Mouse (Mus musculus) myocyte (in vitro differentiated cells): ENCODE results near the gene 1110065P20Rik. TPM values are rescaled to one million over a fixed set of nuclear protein-coding genes. Genes with fewer than 3 reads are reported as not detected.
A peak's percentile ranks its signal among the peaks of the same experiment; 100 is the strongest.

ENCODE experiments used
- H3K27me3 ChIP-seq: one replicate; pipeline ENCODE4 v1.6.1; 2011; ENCODE audit not compliant: control insufficient read depth, insufficient read depth, insufficient read length
- H3K36me3 ChIP-seq: one replicate; pipeline ENCODE4 v1.6.1; 2011; ENCODE audit not compliant: control insufficient read depth, insufficient read depth
- H3K4me2 ChIP-seq: one replicate; pipeline ENCODE4 v1.6.1; 2011; ENCODE audit warnings: low read depth, control low read depth
- H3K4me3 ChIP-seq: one replicate; pipeline ENCODE4 v1.5.1; 2011; ENCODE audit warnings: mild to moderate bottlenecking, control low read depth, moderate library complexity
- H3K79me2 ChIP-seq: one replicate; pipeline ENCODE4 v1.6.1; 2011; ENCODE audit not compliant: control insufficient read depth, insufficient read depth
- H3ac ChIP-seq: one replicate; pipeline ENCODE4 v1.6.1; 2011; ENCODE audit not compliant: control insufficient read depth, insufficient read length
- CEBPB ChIP-seq: IDR thresholded peaks from 2 replicates; pipeline ENCODE4 v1.6.1; 2011; ENCODE audit warnings: mild to moderate bottlenecking, moderate library complexity; ENCODE audit not compliant: poor library complexity, insufficient read depth, severe bottlenecking
- E2F4 ChIP-seq: IDR thresholded peaks from one replicate; pipeline ENCODE4 v1.6.1; 2011; ENCODE audit warnings: mild to moderate bottlenecking, control low read depth, moderate library complexity; ENCODE audit not compliant: insufficient read depth
- MAX ChIP-seq: IDR thresholded peaks from one replicate; pipeline ENCODE4 v1.6.1; 2011; ENCODE audit warnings: low read depth, mild to moderate bottlenecking, control low read depth
- MYOD1 ChIP-seq, 3 experiments: IDR thresholded peaks; one replicate each; pipeline ENCODE4 v1.6.1; 2011; ENCODE audit warnings: control low read depth in 2 of 3, low read depth in 2 of 3, mild to moderate bottlenecking in 2 of 3, moderate library complexity in 1 of 3; ENCODE audit not compliant: insufficient read length in 2 of 3, control insufficient read depth in 1 of 3
- MYOG ChIP-seq, 3 experiments: IDR thresholded peaks; one replicate each; pipeline ENCODE4 v1.6.1; 2011; ENCODE audit warnings: control low read depth in 2 of 3, low read depth in 2 of 3, mild to moderate bottlenecking in 2 of 3; ENCODE audit not compliant: insufficient read length in 2 of 3, control insufficient read depth in 1 of 3, insufficient read depth in 1 of 3
- POLR2A ChIP-seq: IDR thresholded peaks from one replicate; pipeline ENCODE4 v1.6.1; 2011; ENCODE audit warnings: low read depth, mild to moderate bottlenecking, control low read depth, moderate library complexity; ENCODE audit not compliant: insufficient read length
- POLR2AphosphoS2 ChIP-seq: IDR thresholded peaks from one replicate; pipeline ENCODE4 v1.6.1; 2011; ENCODE audit warnings: low read depth, control low read depth; ENCODE audit not compliant: insufficient read length
- REST ChIP-seq: IDR thresholded peaks from one replicate; pipeline ENCODE4 v1.6.1; 2011; ENCODE audit warnings: mild to moderate bottlenecking, control low read depth, moderate library complexity; ENCODE audit not compliant: insufficient read depth, insufficient read length
- SRF ChIP-seq: IDR thresholded peaks from one replicate; pipeline ENCODE4 v1.6.1; 2011; ENCODE audit warnings: low read depth; ENCODE audit not compliant: control insufficient read depth, insufficient read length
- TCF12 ChIP-seq: IDR thresholded peaks from one replicate; pipeline ENCODE4 v1.6.1; 2011; ENCODE audit warnings: mild to moderate bottlenecking, control low read depth; ENCODE audit not compliant: poor library complexity, insufficient read depth, severe bottlenecking
- TCF3 ChIP-seq: IDR thresholded peaks from one replicate; pipeline ENCODE4 v1.6.1; 2011; ENCODE audit warnings: low read depth, control low read depth; ENCODE audit not compliant: insufficient read length
- USF1 ChIP-seq: IDR thresholded peaks from one replicate; pipeline ENCODE4 v1.6.1; 2011; ENCODE audit warnings: low read depth, mild to moderate bottlenecking, control low read depth, moderate library complexity
- polyA plus RNA-seq: library from polyadenylated mRNA; unstranded; fragments of >200 nt; fragmentation: generic; extraction: Trizol; gene quantifications from one replicate; pipeline ENCODE4 v1.2.1, GENCODE M21; 2012; ENCODE audit warnings: missing spikeins

Gene 1110065P20Rik
- polyA plus RNA-seq, 1 experiment = 82.5 TPM

DNA sequence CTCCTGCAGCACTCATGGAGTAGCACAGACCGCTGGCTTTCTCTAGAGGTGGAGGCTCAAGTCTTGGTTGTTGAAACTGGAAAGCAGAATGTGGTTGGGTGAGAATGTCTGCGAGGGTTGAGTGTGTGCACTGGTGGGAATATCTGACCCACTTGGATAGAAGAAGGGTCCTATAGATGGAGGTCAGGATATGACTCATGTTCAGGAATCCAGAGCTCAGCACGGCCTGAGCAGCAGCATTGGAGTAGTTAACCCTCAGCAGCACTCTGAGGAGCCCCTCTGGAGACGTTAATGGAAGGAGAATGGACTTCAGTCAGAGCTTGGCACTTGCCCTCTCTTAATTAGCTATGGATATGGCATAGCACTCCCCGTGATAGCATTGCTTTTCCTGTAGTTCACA is 21.3 kb downstream of the 1110065P20Rik start:
- TF ChIP-seq USF1 = no peak
- TF ChIP-seq REST = no peak
- TF ChIP-seq TCF3 = no peak
- no peak for TF ChIP-seq POLR2AphosphoS2
- Histone ChIP-seq H3K27me3 (no peaks in the 10 kb centered on the region), H3ac (no peak overlapping the region), H3K79me2 (no peaks in the 10 kb centered on the region), H3K4me2 (peak overlapping the region; percentile 18), H3K36me3 (peaks cover 3% of the 10 kb centered on the region), H3K4me3 (no peak overlapping the region)

DNA sequence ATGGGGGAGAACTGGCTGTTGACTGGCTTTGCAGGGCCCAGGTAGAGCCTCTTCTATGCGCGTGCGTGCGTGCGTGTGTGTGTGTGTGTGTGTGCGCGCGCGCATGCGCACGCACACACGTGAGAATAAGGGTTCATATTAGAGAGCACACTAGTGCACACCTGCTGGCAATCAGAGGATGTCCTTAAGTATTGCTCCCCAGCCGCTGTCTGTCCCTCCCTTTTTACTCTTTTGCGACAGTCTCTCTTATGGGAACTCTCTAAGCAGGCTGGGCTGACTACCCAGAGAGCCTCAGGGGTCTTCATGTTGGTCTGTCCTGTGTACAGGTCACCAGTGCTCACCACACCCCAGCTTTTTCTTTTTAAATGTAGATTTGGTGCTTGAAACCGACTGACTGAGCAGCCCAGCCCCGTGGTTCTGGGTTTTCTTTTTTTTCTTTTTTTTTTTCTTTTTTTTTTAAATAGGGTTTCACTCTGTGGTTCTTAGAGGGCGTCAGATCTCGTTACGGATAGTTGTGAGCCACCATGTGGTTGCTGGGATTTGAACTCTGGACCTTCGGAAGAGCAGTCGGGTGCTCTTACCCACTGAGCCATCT is 25.5 kb downstream of the 1110065P20Rik start:
- Histone ChIP-seq H3K4me3 (no peak overlapping the region), H3K27me3 (no peaks in the 10 kb centered on the region), H3K36me3 (peaks cover 8% of the 10 kb centered on the region), H3ac (no peak overlapping the region), H3K79me2 (no peaks in the 10 kb centered on the region), H3K4me2 (no peak overlapping the region)
- TF ChIP-seq POLR2A = no peak
- no peak for TF ChIP-seq MAX
- no peak for TF ChIP-seq CEBPB
- TF ChIP-seq POLR2AphosphoS2 = no peak
- no peak for TF ChIP-seq SRF
- TF ChIP-seq E2F4 = no peak
- no peak for TF ChIP-seq REST
- TF ChIP-seq TCF12 = no peak
- no peak for TF ChIP-seq TCF3
- no peak for TF ChIP-seq MYOG (IDR thresholded peaks at IDR 0.05; ENCODE audit: control insufficient read depth in 1 of 3, insufficient read depth in 1 of 3, insufficient read length in 2 of 3, low read depth in 2 of 3)
- TF ChIP-seq MYOD1 (IDR thresholded peaks at IDR 0.05; ENCODE audit: control insufficient read depth in 1 of 3, insufficient read length in 2 of 3, low read depth in 2 of 3) = no peak
- no peak for TF ChIP-seq USF1

DNA sequence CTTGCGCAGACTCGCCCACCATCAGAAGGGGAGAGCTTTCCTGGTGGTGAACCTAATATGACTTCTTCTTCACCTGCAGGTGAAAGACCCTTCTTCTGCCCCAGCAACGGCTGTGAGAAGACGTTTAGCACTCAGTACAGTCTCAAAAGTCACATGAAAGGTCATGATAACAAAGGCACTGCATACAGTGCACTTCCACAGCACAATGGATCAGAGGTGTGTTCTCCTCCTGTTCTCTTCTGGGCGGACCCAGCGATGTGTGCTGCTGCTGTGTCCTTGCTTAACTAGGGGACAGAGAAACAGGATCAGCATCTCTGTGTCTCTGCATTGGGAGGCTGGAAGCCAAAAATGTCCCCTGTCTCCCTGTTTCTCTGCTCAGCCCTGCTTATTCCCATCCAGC is 26.0 kb downstream of the 1110065P20Rik start:
- Histone ChIP-seq H3K27me3 (no peaks in the 10 kb centered on the region), H3K79me2 (no peaks in the 10 kb centered on the region), H3K36me3 (peaks cover 10% of the 10 kb centered on the region), H3K4me3 (no peak overlapping the region), H3ac (no peak overlapping the region), H3K4me2 (no peak overlapping the region)
- TF ChIP-seq MYOD1 (IDR thresholded peaks at IDR 0.05; ENCODE audit: control insufficient read depth in 1 of 3, insufficient read length in 2 of 3, low read depth in 2 of 3) (no peak), E2F4 (no peak), POLR2A (no peak), USF1 (no peak), MYOG (IDR thresholded peaks at IDR 0.05; ENCODE audit: control insufficient read depth in 1 of 3, insufficient read depth in 1 of 3, insufficient read length in 2 of 3, low read depth in 2 of 3) (no peak), MAX (no peak), CEBPB (no peak)

DNA sequence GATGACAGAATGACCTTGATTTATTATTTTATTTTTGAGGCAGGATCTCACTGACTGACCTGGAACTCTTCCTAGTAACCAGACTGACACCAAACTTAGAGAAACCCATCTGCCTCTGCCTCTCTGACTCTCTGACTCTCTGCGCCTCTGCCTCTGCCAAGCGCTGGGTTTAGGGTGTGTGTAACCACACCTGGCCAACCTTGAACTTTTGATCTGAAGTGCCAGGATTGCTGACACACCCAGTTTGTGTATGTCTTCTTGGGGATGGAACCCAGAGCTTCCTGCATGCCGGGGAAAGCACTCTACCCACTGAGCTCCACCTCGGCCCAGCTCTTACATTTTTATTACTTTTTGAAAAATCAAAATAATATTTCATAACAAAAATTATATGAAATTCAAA is 32.2 kb downstream of the 1110065P20Rik start:
- Histone ChIP-seq H3ac (no peak overlapping the region), H3K79me2 (peaks cover 22% of the 10 kb centered on the region), H3K27me3 (no peaks in the 10 kb centered on the region), H3K4me3 (no peak overlapping the region), H3K36me3 (peaks cover 10% of the 10 kb centered on the region), H3K4me2 (no peak overlapping the region)
- TF ChIP-seq MYOD1 (IDR thresholded peaks at IDR 0.05; ENCODE audit: control insufficient read depth in 1 of 3, insufficient read length in 2 of 3, low read depth in 2 of 3) (no peak), MAX (no peak), TCF3 (no peak)

DNA sequence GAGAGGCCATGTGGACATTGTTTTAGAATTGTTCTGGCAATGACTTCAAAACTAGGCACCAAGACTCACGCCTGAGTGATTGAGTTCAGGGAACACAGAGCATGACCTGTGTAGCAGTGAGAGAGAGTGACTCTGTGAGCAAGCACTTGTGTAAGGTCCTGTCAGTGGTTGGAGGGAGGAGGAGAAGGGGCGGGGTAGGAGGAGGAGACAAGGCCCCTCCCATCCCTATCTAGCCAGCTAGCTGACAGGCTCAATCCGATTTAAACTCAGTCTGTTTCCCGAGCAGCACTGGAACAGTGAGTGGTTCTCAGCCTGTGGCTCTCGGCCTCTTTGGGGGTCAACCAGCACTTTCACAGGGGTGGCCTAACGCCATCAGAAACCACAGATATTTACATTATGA is 33.2 kb downstream of the 1110065P20Rik start:
- TF ChIP-seq MAX = no peak
- no peak for TF ChIP-seq REST
- no peak for TF ChIP-seq SRF
- TF ChIP-seq TCF12 = no peak
- no peak for TF ChIP-seq MYOD1 (IDR thresholded peaks at IDR 0.05; ENCODE audit: control insufficient read depth in 1 of 3, insufficient read length in 2 of 3, low read depth in 2 of 3)
- TF ChIP-seq USF1 = no peak
- TF ChIP-seq CEBPB = no peak
- Histone ChIP-seq H3K4me2 (no peak overlapping the region), H3K27me3 (no peaks in the 10 kb centered on the region), H3ac (no peak overlapping the region), H3K79me2 (peaks cover 26% of the 10 kb centered on the region), H3K36me3 (peaks cover 10% of the 10 kb centered on the region), H3K4me3 (no peak overlapping the region)

DNA sequence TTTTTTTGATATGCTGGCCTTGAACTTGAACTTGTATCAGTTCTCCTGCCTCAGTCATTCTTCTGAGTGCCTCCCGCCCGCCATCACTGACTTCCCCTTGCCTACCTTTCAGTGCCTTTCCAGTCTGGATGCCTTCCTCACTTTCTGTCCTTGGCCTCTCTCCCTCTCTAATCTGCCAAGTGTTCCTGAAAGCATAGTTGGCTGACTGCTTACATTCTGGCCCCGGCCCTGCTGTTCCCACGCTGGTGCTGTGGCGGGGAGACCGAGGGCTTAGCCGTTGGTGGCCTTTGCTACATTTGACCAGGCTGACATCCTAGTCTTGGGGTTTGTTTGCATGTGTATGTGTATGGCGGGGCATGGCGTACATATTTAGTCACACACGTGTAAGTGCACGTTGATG is 35.1 kb downstream of the 1110065P20Rik start:
- Histone ChIP-seq H3K36me3 (peaks cover 10% of the 10 kb centered on the region), H3K4me2 (no peak overlapping the region), H3ac (no peak overlapping the region), H3K79me2 (peaks cover 26% of the 10 kb centered on the region), H3K27me3 (no peaks in the 10 kb centered on the region), H3K4me3 (no peak overlapping the region)
- TF ChIP-seq E2F4 = no peak
- TF ChIP-seq MAX = no peak
- TF ChIP-seq POLR2A = no peak
- TF ChIP-seq POLR2AphosphoS2 = no peak
- no peak for TF ChIP-seq TCF3
- no peak for TF ChIP-seq MYOD1 (IDR thresholded peaks at IDR 0.05; ENCODE audit: control insufficient read depth in 1 of 3, insufficient read length in 2 of 3, low read depth in 2 of 3)
- no peak for TF ChIP-seq REST
- no peak for TF ChIP-seq SRF
- TF ChIP-seq TCF12 = no peak
- TF ChIP-seq CEBPB = no peak
- no peak for TF ChIP-seq USF1
- TF ChIP-seq MYOG (IDR thresholded peaks at IDR 0.05; ENCODE audit: control insufficient read depth in 1 of 3, insufficient read depth in 1 of 3, insufficient read length in 2 of 3, low read depth in 2 of 3) = no peak
